Mouse (Mus musculus): ENCODE results near the gene Gm5678.

DNA sequence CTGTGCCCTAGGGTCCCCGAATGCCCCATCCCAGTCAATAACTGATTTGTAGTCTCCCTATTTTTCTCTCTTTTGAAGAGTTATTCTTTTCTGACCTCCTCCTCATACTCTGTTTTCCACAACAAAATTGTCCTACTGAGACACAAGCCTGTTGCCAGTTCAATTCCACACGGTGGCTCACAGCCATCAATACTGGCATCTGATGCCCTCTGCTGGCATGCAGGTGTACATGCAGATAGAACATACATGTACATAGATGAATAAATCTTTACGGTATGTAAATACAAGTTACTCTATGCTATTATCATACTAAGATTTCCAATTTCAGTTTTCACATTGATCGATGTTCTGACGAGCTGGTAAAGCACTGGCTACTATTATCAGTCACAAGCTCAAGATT, 43.2 kb downstream of the Gm5678 start:
- TF ChIP-seq CTCF (IDR thresholded peaks at IDR 0.05; ENCODE audit: borderline replicate concordance, extremely low read depth, insufficient read depth, insufficient read length) = peak; percentile 29; the same call in 1 of the 2 replicates
- no peak for TF ChIP-seq POLR2A (IDR thresholded peaks at IDR 0.05; ENCODE audit: borderline replicate concordance, extremely low read depth, insufficient read depth, insufficient read length, poor library complexity, severe bottlenecking)

All from brain, embryonic 14.5 days (tissue).